Mouse (Mus musculus): ENCODE measurements at regions not wholly inside any gene's neighbourhood (a gene's known extent, or its start where the extent isn't known, plus 50 kb on each side); places are given as distances from the start of the nearest gene placed in this dataset.

- H3K27ac ChIP-seq (replicated peaks; ENCODE audit: low read depth, low read length) = no peak overlapping the region
- DNase-seq (no peak), ATAC-seq (ENCODE audit: low FRiP score, low TSS enrichment) (no peak)
- no peaks in the 10 kb centered on the region for H3K36me3 ChIP-seq (ENCODE audit: control insufficient read depth, insufficient read depth, low read length)
- no peaks in the 10 kb centered on the region for H3K4me1 ChIP-seq (ENCODE audit: control insufficient read depth, insufficient read depth, low read length)
- H3K9me3 ChIP-seq (ENCODE audit: control insufficient read depth, low read length) = no peaks in the 10 kb centered on the region
- 66% methylated on average over 3 of the region's 3 CpGs for WGBS
- no peak overlapping the region for H3K4me2 ChIP-seq (ENCODE audit: low read length)
- H3K9ac ChIP-seq (replicated peaks; ENCODE audit: low read length) = no peak overlapping the region
- H3K27me3 ChIP-seq (ENCODE audit: control insufficient read depth, insufficient read depth, low read length) = no peaks in the 10 kb centered on the region
- no peak overlapping the region for H3K4me3 ChIP-seq (replicated peaks; ENCODE audit: low read depth, low read length)
Measured at GRCm38 (mm10) chr17:16054481-16054880, 223.6 kb upstream of the Rgmb start.

GRCm38 (mm10) chr17:16051713-16052112 is 220.9 kb upstream of the Rgmb start:
- H3K4me3 ChIP-seq (replicated peaks; ENCODE audit: low read depth, low read length) = no peak overlapping the region
- H3K4me2 ChIP-seq (ENCODE audit: low read length) = no peak overlapping the region
- H3K4me1 ChIP-seq (ENCODE audit: control insufficient read depth, insufficient read depth, low read length) = no peaks in the 10 kb centered on the region
- WGBS = 75% methylated on average over 5 of the region's 5 CpGs
- no peaks in the 10 kb centered on the region for H3K36me3 ChIP-seq (ENCODE audit: control insufficient read depth, insufficient read depth, low read length)
- no peak overlapping the region for H3K9ac ChIP-seq (replicated peaks; ENCODE audit: low read length)
- ATAC-seq (ENCODE audit: low FRiP score, low TSS enrichment) (no peak), DNase-seq (no peak)
- no peaks in the 10 kb centered on the region for H3K27me3 ChIP-seq (ENCODE audit: control insufficient read depth, insufficient read depth, low read length)
- H3K9me3 ChIP-seq (ENCODE audit: control insufficient read depth, low read length) = no peaks in the 10 kb centered on the region
- no peak overlapping the region for H3K27ac ChIP-seq (replicated peaks; ENCODE audit: low read depth, low read length)

GRCm38 (mm10) chr17:16041542-16042251 is 210.9 kb upstream of the Rgmb start:
- Histone ChIP-seq H3K4me3 (replicated peaks; ENCODE audit: low read depth, low read length) (no peak overlapping the region), H3K4me1 (ENCODE audit: control insufficient read depth, insufficient read depth, low read length) (no peaks in the 10 kb centered on the region), H3K27me3 (ENCODE audit: control insufficient read depth, insufficient read depth, low read length) (no peaks in the 10 kb centered on the region), H3K27ac (replicated peaks; ENCODE audit: low read depth, low read length) (no peak overlapping the region), H3K9me3 (ENCODE audit: control insufficient read depth, low read length) (no peaks in the 10 kb centered on the region), H3K9ac (replicated peaks; ENCODE audit: low read length) (no peak overlapping the region), H3K36me3 (ENCODE audit: control insufficient read depth, insufficient read depth, low read length) (no peaks in the 10 kb centered on the region), H3K4me2 (ENCODE audit: low read length) (no peak overlapping the region)
- DNase-seq = no peak
- 41% methylated on average over 5 of the region's 5 CpGs for WGBS
- ATAC-seq (ENCODE audit: low FRiP score, low TSS enrichment) = no peak

GRCm38 (mm10) chr17:16027989-16028388 is 197.2 kb upstream of the Rgmb start:
- ATAC-seq (ENCODE audit: low FRiP score, low TSS enrichment) = no peak
- H3K27ac ChIP-seq (replicated peaks; ENCODE audit: low read depth, low read length) = no peak overlapping the region
- H3K4me1 ChIP-seq (ENCODE audit: control insufficient read depth, insufficient read depth, low read length) = no peaks in the 10 kb centered on the region
- H3K27me3 ChIP-seq (ENCODE audit: control insufficient read depth, insufficient read depth, low read length) = no peaks in the 10 kb centered on the region
- WGBS = 88% methylated on average over 4 of the region's 4 CpGs
- H3K36me3 ChIP-seq (ENCODE audit: control insufficient read depth, insufficient read depth, low read length) = no peaks in the 10 kb centered on the region
- no peak for DNase-seq
- no peaks in the 10 kb centered on the region for H3K9me3 ChIP-seq (ENCODE audit: control insufficient read depth, low read length)
- H3K4me3 ChIP-seq (replicated peaks; ENCODE audit: low read depth, low read length) = no peak overlapping the region
- no peak overlapping the region for H3K9ac ChIP-seq (replicated peaks; ENCODE audit: low read length)
- H3K4me2 ChIP-seq (ENCODE audit: low read length) = no peak overlapping the region

GRCm38 (mm10) chr17:16004871-16005575 is 174.2 kb upstream of the Rgmb start:
- no peaks in the 10 kb centered on the region for H3K9me3 ChIP-seq (ENCODE audit: control insufficient read depth, low read length)
- H3K4me2 ChIP-seq (ENCODE audit: low read length) = no peak overlapping the region
- peaks cover 10% of the 10 kb centered on the region for H3K4me1 ChIP-seq (ENCODE audit: control insufficient read depth, insufficient read depth, low read length)
- WGBS = 15% methylated on average over 7 of the region's 7 CpGs
- no peak overlapping the region for H3K4me3 ChIP-seq (replicated peaks; ENCODE audit: low read depth, low read length)
- no peaks in the 10 kb centered on the region for H3K27me3 ChIP-seq (ENCODE audit: control insufficient read depth, insufficient read depth, low read length)
- no peaks in the 10 kb centered on the region for H3K36me3 ChIP-seq (ENCODE audit: control insufficient read depth, insufficient read depth, low read length)
- H3K9ac ChIP-seq (replicated peaks; ENCODE audit: low read length) = no peak overlapping the region
- DNase-seq (peak; percentile 73), ATAC-seq (ENCODE audit: low FRiP score, low TSS enrichment) (peak; percentile 86)
- peak overlapping the region; percentile 50 for H3K27ac ChIP-seq (replicated peaks; ENCODE audit: low read depth, low read length)

GRCm38 (mm10) chr17:16004002-16004401 is 173.2 kb upstream of the Rgmb start:
- Histone ChIP-seq H3K27me3 (ENCODE audit: control insufficient read depth, insufficient read depth, low read length) (no peaks in the 10 kb centered on the region), H3K9ac (replicated peaks; ENCODE audit: low read length) (no peak overlapping the region), H3K9me3 (ENCODE audit: control insufficient read depth, low read length) (peaks cover under 1% of the 10 kb centered on the region; the same call in 1 of the 2 replicates), H3K4me2 (ENCODE audit: low read length) (no peak overlapping the region), H3K4me1 (ENCODE audit: control insufficient read depth, insufficient read depth, low read length) (peaks cover 10% of the 10 kb centered on the region), H3K4me3 (replicated peaks; ENCODE audit: low read depth, low read length) (no peak overlapping the region), H3K27ac (replicated peaks; ENCODE audit: low read depth, low read length) (no peak overlapping the region), H3K36me3 (ENCODE audit: control insufficient read depth, insufficient read depth, low read length) (no peaks in the 10 kb centered on the region)
- no peak for ATAC-seq (ENCODE audit: low FRiP score, low TSS enrichment)
- no peak for DNase-seq
- WGBS = 83% methylated on average over 4 of the region's 4 CpGs

GRCm38 (mm10) chr17:15998771-15999170 is 167.9 kb upstream of the Rgmb start:
- Histone ChIP-seq H3K9ac (replicated peaks; ENCODE audit: low read length) (no peak overlapping the region), H3K4me3 (replicated peaks; ENCODE audit: low read depth, low read length) (no peak overlapping the region), H3K4me1 (ENCODE audit: control insufficient read depth, insufficient read depth, low read length) (peaks cover 3% of the 10 kb centered on the region; the same call in 1 of the 2 replicates), H3K27ac (replicated peaks; ENCODE audit: low read depth, low read length) (no peak overlapping the region), H3K4me2 (ENCODE audit: low read length) (no peak overlapping the region), H3K9me3 (ENCODE audit: control insufficient read depth, low read length) (peaks cover 8% of the 10 kb centered on the region), H3K36me3 (ENCODE audit: control insufficient read depth, insufficient read depth, low read length) (no peaks in the 10 kb centered on the region), H3K27me3 (ENCODE audit: control insufficient read depth, insufficient read depth, low read length) (no peaks in the 10 kb centered on the region)
- WGBS = 94% methylated on average over 4 of the region's 4 CpGs
- DNase-seq (no peak), ATAC-seq (ENCODE audit: low FRiP score, low TSS enrichment) (no peak)

GRCm38 (mm10) chr17:15997289-15997688 is 166.4 kb upstream of the Rgmb start:
- WGBS = 51% methylated on average over 1 of the region's 1 CpGs
- Histone ChIP-seq H3K4me1 (ENCODE audit: control insufficient read depth, insufficient read depth, low read length) (peaks cover 7% of the 10 kb centered on the region; the same call in 1 of the 2 replicates), H3K36me3 (ENCODE audit: control insufficient read depth, insufficient read depth, low read length) (no peaks in the 10 kb centered on the region), H3K9ac (replicated peaks; ENCODE audit: low read length) (no peak overlapping the region), H3K4me2 (ENCODE audit: low read length) (no peak overlapping the region), H3K27me3 (ENCODE audit: control insufficient read depth, insufficient read depth, low read length) (no peaks in the 10 kb centered on the region), H3K27ac (replicated peaks; ENCODE audit: low read depth, low read length) (no peak overlapping the region), H3K4me3 (replicated peaks; ENCODE audit: low read depth, low read length) (no peak overlapping the region), H3K9me3 (ENCODE audit: control insufficient read depth, low read length) (peaks cover 8% of the 10 kb centered on the region)
- DNase-seq = no peak
- no peak for ATAC-seq (ENCODE audit: low FRiP score, low TSS enrichment)

GRCm38 (mm10) chr17:15995493-15995892 is 164.7 kb upstream of the Rgmb start:
- 94% methylated on average over 1 of the region's 1 CpGs for WGBS
- Histone ChIP-seq H3K4me1 (ENCODE audit: control insufficient read depth, insufficient read depth, low read length) (peaks cover 11% of the 10 kb centered on the region), H3K27ac (replicated peaks; ENCODE audit: low read depth, low read length) (no peak overlapping the region), H3K36me3 (ENCODE audit: control insufficient read depth, insufficient read depth, low read length) (no peaks in the 10 kb centered on the region), H3K4me3 (replicated peaks; ENCODE audit: low read depth, low read length) (no peak overlapping the region), H3K9me3 (ENCODE audit: control insufficient read depth, low read length) (peaks cover 8% of the 10 kb centered on the region), H3K9ac (replicated peaks; ENCODE audit: low read length) (no peak overlapping the region), H3K4me2 (ENCODE audit: low read length) (no peak overlapping the region), H3K27me3 (ENCODE audit: control insufficient read depth, insufficient read depth, low read length) (no peaks in the 10 kb centered on the region)
- DNase-seq (no peak), ATAC-seq (ENCODE audit: low FRiP score, low TSS enrichment) (no peak)
